Mouse (Mus musculus): Measurements from ENCODE around the gene Mcm8.

Mcm8 gene

DNA sequence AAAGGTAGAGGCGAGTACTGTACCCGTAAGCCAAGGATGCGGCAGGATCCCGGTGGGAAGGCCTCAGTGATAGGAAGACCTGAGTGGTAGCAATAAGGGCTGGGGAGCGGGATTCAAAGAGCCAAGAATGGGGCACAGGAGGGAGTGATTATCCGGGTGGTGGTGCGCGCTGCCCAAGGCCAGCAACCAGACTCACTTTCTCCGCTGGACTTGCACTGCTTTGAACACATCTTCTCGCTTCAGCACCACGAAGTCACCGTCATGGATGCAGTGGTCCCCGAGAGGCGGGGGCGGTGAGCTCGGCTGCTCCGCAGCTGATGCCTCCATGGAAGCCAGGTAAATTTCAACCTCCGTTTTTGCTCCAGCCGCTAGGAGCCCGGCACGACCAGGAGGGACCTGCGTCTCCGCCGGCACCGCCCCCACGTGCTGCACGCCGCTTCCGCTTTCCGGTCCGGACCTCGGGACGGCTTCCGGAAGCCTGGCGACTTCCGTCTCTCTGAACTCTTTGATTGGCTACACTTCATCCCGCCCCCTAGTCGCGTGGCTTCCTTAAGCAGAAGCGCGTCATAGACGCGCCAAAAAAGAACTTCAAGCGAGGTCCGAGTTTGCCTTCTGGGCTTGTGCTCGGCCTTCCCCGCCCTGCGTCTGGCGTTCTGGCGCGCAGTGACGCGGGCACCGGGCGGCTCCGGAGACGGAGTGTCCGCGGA, at the start of gene Mcm8, which contains the start of gene Trmt6:
Gene Mcm8 (plus strand): TSS at position 534 of the 707 bp plus-strand sequence.
Gene Trmt6 (minus strand): TSS at position 448 of the 707 bp plus-strand sequence.
- DNase-seq (ENCODE audit: low spot score), result peak; percentile 92

- no peak for DNase-seq (ENCODE audit: low spot score)
Measured at GRCm38 (mm10) chr2:132770822-132771221, 45.1 kb upstream of the Mcm8 start.

GRCm38 (mm10) chr2:132780978-132781377, 35.0 kb upstream of the Mcm8 start, which contains the start of gene Chgb:
Gene Chgb, plus strand, starts transcription at chr2:132781278.
- no peak for DNase-seq (ENCODE audit: low spot score)

GRCm38 (mm10) chr2:132781439-132782068, 34.4 kb upstream of the Mcm8 start:
- peak; percentile 96 for DNase-seq (ENCODE audit: low spot score)

DNA sequence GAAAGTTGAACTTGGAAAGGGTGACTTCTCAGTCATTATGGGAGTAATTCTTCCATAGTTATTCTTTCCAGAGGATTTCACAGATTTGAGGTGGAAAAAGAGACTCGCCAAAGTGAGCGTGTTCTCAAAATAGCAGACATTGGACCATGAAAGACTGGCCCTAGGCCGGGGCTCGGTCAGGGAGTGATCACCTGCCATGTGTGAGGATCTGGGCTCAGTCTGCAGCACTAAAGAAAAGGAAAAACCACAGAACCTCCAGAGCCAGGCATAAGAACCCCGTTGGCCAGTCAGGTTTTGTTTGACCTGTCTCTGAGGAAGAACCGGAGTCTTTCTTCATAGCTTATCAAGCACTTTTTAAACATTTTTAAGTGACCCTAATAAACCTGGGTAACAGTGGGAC, 31.9 kb upstream of the Mcm8 start:
- DNase-seq (ENCODE audit: low spot score), result no peak

- DNase-seq (ENCODE audit: low spot score), result no peak
Measured at GRCm38 (mm10) chr2:132793441-132794203, 22.3 kb upstream of the Mcm8 start.

GRCm38 (mm10) chr2:132794204-132794586, 21.7 kb upstream of the Mcm8 start:
- DNase-seq (ENCODE audit: low spot score), result no peak

GRCm38 (mm10) chr2:132802976-132803375, 13.0 kb upstream of the Mcm8 start:
- no peak for DNase-seq (ENCODE audit: low spot score)

DNA sequence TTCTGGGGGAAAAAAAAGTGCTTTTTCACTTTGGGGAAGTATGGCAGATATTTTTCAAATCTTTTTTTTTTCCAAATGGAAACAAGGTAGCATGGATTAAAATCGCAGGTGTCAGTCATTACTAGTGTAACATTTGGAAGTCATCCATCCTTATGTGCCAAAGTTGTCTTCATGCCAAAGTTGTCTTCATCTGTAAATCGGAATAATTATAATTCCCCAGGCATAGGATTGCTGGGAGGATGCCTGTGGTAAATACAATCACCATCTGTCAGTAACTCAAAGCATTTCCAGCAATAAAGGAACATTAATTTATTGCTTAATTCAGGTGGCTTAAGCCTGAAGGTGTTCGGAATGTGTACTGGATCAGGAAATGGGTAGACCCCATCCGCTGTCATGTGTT, 25.1 kb downstream of the Mcm8 start:
- DNase-seq (ENCODE audit: low spot score), result no peak

DNA sequence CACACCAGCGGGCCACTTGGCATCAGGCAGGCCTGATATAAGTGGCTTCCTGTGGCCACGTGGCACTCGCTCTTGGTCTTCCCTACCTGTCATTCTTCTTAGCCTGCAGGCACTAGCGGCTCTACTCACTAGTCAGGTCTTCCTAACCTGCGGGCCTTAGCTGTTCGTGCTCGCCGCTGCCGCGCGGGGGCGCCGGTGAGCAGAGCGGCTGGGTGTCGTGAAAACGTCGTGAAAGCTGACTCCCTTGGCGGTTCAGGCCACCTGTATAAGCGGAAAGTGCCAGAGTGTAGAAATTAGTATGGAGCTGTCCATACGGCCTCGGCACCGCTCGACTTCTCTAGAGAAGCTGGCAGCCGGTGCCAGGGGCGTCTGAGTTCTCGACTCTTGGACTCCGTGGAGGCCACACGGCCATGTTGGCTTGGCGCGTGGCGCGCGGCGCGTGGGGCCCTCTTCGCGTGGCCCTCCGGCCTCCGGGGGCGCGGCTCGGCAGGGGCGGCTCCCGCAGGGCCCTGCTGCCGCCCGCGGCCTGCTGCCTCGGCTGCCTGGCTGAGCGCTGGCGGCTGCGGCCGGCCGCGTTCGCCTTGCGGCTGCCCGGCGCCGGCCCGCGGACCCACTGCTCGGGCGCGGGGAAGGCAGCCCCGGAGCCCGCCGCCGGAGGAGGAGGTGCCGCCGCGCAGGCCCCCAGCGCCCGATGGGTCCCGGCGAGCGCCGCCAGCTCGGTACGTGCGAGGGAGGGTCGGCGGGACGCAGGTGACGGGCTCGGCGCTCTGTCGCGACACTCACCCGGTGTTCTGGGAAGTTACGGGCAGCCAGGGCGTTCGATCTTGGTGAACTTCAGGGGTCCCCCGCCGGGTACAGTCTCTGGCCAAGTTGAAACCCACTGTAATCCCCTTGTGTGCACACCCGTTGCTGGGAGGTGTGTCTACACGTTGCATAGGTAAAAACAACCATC, 30.7 kb downstream of the Mcm8 start, which contains the start of gene Crls1:
Gene Crls1 (plus strand): TSS at position 260 of the 952 bp plus-strand sequence.
- peak; percentile 97 for DNase-seq (ENCODE audit: low spot score)

- no peak for DNase-seq (ENCODE audit: low spot score)
Measured at GRCm38 (mm10) chr2:132847581-132847980, 31.6 kb downstream of the Mcm8 start.

- DNase-seq (ENCODE audit: low spot score), result no peak
Measured at GRCm38 (mm10) chr2:132848361-132848760, 32.4 kb downstream of the Mcm8 start.

- DNase-seq (ENCODE audit: low spot score), result no peak
Measured at GRCm38 (mm10) chr2:132849141-132849540, 33.2 kb downstream of the Mcm8 start.

- DNase-seq (ENCODE audit: low spot score), result no peak
Measured at GRCm38 (mm10) chr2:132853051-132853450, 37.1 kb downstream of the Mcm8 start.

GRCm38 (mm10) chr2:132856333-132856732, 40.4 kb downstream of the Mcm8 start:
- no peak for DNase-seq (ENCODE audit: low spot score)

GRCm38 (mm10) chr2:132860435-132860834, 44.5 kb downstream of the Mcm8 start:
- DNase-seq (ENCODE audit: low spot score), result no peak

DNA sequence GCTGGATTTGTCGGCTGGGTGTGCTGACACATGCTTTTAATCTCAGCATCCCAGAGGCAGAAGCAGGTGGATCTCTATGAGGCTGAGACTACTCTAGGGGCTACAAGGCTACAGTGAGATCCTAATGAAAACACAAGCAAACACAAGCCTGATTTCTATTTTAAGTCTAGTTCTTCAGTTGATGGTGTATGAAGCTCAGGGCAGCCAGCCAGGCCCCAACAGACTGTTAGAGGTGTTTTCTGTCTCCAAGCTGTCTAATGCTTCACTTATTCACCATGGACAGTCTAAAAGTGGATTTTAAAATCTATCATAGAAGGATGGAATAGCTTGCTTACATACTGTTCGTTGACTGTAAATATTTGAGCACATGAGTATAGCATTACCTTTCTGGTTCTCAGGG, 45.5 kb downstream of the Mcm8 start:
- no peak for DNase-seq (ENCODE audit: low spot score)

DNA sequence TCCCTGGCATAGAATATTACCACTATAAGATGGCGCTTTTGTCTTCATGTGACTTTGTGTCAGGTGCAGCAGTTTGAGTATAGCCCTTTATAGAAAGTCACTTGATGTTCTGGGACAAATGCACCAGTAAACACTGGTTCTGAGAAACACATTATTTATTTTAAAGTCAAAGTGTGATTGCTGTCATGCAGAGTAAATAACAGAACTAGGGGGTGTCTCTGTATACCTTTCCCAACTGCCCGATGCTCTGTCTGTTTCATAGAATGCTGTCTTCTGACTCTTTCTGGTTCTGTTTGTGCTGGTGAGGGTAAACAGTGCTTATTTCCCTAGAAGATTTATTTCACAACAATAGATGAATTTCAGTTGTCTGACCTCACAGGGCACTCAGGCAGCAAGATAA, 47.4 kb downstream of the Mcm8 start:
- DNase-seq (ENCODE audit: low spot score), result no peak

DNA sequence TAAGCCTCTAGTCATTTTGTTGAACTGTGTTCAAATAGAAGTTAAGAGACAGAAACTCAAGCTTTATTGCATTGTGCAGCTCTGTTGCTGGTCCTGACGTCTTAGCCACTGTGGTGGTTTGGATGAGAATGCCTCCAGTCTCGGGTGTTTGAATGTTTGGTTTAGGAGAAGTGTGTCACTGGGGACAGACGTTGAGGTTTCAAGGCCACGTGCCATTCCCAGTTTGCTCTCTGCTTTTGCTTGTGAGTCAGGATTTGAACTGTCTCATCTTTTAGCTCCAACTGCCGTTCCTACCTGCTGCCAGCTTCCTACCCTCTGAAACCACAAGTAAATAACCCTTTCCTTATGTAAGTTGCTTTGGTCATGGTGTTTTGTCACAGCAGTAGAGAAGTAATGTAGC, 51.6 kb downstream of the Mcm8 start:
- no peak for DNase-seq (ENCODE audit: low spot score)

DNA sequence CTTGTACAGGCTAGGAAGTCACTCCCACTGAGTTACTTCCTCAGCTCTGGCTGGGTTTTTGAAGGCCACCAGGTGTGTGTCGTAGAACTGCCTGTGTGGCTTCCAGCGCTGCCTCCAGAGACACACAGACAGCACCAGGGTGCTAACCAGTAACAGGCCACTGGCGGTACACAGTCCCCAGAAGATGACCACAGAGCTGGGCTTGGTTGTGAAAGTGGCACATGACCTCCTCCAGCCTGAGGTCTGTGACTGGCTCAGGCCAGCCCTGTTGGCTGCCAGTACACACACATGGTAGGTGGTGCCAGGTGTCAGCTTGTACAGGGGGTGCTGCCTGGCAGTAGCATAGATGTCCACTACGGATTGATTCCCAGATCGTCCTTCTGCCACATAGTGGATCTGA, 53.7 kb downstream of the Mcm8 start:
- DNase-seq (ENCODE audit: low spot score), result no peak

- DNase-seq (ENCODE audit: low spot score), result no peak
Measured at GRCm38 (mm10) chr2:132870286-132870685, 54.3 kb downstream of the Mcm8 start.

DNA sequence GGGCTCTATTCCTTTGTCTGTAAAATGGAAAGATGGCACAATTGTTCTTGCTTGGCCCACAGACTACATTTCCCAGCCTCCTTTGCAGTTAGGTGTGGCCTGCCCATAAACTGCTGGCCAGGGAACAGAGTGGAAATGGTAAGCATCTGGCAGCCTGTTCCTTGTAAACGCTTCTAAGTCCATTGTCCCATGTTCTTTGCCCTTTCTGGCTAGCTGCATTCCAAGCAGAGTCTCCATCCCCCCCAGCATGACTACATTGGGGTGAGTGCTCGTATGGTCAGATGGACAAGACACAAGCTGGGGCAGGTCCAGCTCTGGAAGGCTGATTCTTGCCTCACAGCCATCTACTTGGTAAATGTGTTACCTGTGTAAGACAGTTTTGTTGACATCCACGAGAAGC, 55.7 kb downstream of the Mcm8 start:
- DNase-seq (ENCODE audit: low spot score), result no peak

All from testis, postnatal 10 days (tissue).